Comparison of ENCODE assay signal across 8 mouse cellular contexts in the genomic region with DNA sequence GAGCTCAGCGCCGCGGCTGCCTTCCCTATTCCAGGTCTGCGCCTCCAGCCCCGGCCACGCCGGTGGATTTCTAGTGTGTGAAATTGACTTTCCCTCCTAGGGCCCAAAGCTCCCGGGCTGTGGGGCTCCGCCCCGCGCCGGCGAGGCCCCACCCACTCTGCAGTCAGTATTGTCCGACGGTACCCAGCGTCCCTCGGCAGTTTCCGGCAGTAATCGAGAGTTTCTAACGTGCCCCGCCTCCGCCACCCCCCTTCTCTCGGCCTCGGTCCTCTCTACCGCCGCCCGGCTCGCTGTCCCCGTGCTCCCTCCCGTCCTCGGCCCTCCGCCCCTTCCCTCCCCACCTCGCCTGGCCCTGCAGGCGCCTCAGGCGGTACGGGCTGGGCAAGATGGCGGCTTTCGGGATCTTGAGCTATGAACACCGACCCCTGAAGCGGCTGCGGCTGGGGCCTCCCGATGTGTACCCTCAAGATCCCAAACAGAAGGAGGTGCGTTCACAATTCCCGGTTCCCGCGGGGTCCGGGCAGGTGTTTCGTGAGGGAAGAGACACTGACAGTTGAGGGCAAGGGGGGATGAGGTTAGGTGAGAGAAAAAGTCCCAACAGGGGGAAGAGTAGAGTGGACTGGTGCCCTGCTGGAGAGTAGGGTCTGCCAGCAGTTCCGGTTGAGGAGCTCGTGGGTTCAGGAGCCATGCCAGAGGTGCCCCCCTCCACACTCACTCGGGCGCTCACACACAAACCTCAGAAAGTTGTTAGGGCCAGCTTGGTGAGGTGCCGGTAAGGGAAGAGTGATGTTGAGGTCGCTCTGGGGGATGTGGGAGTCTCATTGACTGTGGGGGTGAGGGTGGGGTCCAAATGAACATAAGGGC. TPM values are rescaled to one million over a fixed set of nuclear protein-coding genes. Genes with fewer than 3 reads are reported as not detected.
DNase-seq lines count a peak whose midpoint lies in the region; ATAC-seq lines count a peak whose summit lies in the region.

A gene (plus strand): TSS at position 156 of the 864 bp plus-strand sequence.

- peak; percentile 97 for ATAC-seq in forebrain, embryonic 11.5 days (replicated peaks; ENCODE audit: low FRiP score)
- ATAC-seq in heart, embryonic 16.5 days (replicated peaks; ENCODE audit: extremely low read depth, insufficient read depth, low FRiP score), result peak; percentile 96
- ATAC-seq in liver, embryonic 15.5 days (ENCODE audit: insufficient read depth), result peak; percentile 99
- peak; percentile 98 for ATAC-seq in neural tube, embryonic 12.5 days (ENCODE audit: low FRiP score, low read depth)

- 0 out of 2 replicates have a peak, but pooled peaks cover 3% of the 10 kb centered on the region for H3K4me1 ChIP-seq in forebrain, embryonic 11.5 days (replicated peaks; ENCODE audit: control insufficient read depth, insufficient read depth, low read length)
- no peaks in the 10 kb centered on the region for H3K4me1 ChIP-seq in heart, embryonic 16.5 days (ENCODE audit: control insufficient read depth, insufficient read depth, low read length)
- H3K4me1 ChIP-seq in liver, embryonic 15.5 days (replicated peaks), result peaks cover 16% of the 10 kb centered on the region
- H3K4me1 ChIP-seq in neural tube, embryonic 12.5 days, result no peaks in the 10 kb centered on the region

- peaks cover 2% of the 10 kb centered on the region; the same call in 1 of the 2 replicates for H3K27me3 ChIP-seq in forebrain, embryonic 11.5 days (ENCODE audit: control insufficient read depth, insufficient read depth, low read length)
- H3K27me3 ChIP-seq in heart, embryonic 16.5 days (ENCODE audit: control insufficient read depth, insufficient read depth, low read length), result no peaks in the 10 kb centered on the region; the same call in 1 of the 2 replicates
- peaks cover 4% of the 10 kb centered on the region; the same call in 1 of the 2 replicates for H3K27me3 ChIP-seq in liver, embryonic 15.5 days
- no peaks in the 10 kb centered on the region for H3K27me3 ChIP-seq in neural tube, embryonic 12.5 days (replicated peaks)

- peak within 1 kb of the TSS; percentile 70 for H3K9ac ChIP-seq in forebrain, embryonic 11.5 days (ENCODE audit: low read length)
- H3K9ac ChIP-seq in heart, embryonic 16.5 days (ENCODE audit: low read length), result peak within 1 kb of the TSS; percentile 85
- peak within 1 kb of the TSS; percentile 81 for H3K9ac ChIP-seq in liver, embryonic 15.5 days
- H3K9ac ChIP-seq in neural tube, embryonic 12.5 days, result peak within 1 kb of the TSS; percentile 57

- H3K4me2 ChIP-seq in forebrain, embryonic 11.5 days (ENCODE audit: low read depth, low read length, severe bottlenecking), result peak within 1 kb of the TSS; percentile 54
- peak within 1 kb of the TSS; percentile 68 for H3K4me2 ChIP-seq in heart, embryonic 16.5 days (ENCODE audit: low read depth, low read length)
- H3K4me2 ChIP-seq in liver, embryonic 15.5 days, result peak within 1 kb of the TSS; percentile 67
- H3K4me2 ChIP-seq in neural tube, embryonic 12.5 days (replicated peaks), result peak within 1 kb of the TSS; percentile 59

- no peaks in the 10 kb centered on the region for H3K9me3 ChIP-seq in forebrain, embryonic 11.5 days (ENCODE audit: control insufficient read depth, low read length)
- H3K9me3 ChIP-seq in heart, embryonic 16.5 days (replicated peaks; ENCODE audit: control insufficient read depth, low read length), result no peaks in the 10 kb centered on the region
- H3K9me3 ChIP-seq in liver, embryonic 15.5 days (replicated peaks), result no peaks in the 10 kb centered on the region
- H3K9me3 ChIP-seq in neural tube, embryonic 12.5 days, result no peaks in the 10 kb centered on the region

- 15% methylated on average over 53 of the region's 54 CpGs for WGBS in forebrain, embryonic 11.5 days
- 18% methylated on average over 51 of the region's 54 CpGs for WGBS in heart, embryonic 16.5 days
- WGBS in liver, embryonic 15.5 days (ENCODE audit: insufficient replicate concordance), result 13% methylated on average over 53 of the region's 54 CpGs
- 18% methylated on average over 54 of the region's 54 CpGs for WGBS in neural tube, embryonic 12.5 days

- DNase-seq in CD8-positive naive resting alpha-beta T cell, adult 2 months (ENCODE audit: low read depth in 2 of 2, low spot score in 2 of 2), result peak; percentile 73 to 77
- DNase-seq in c-Kit-positive CD71-negative TER-119-negative erythroid progenitor cells, embryonic 14.5 days (ENCODE audit: low read depth), result peak; percentile 60
- DNase-seq in forebrain, embryonic 11.5 days (ENCODE audit: low spot score), result peak; percentile 93
- peak; percentile 96 for DNase-seq in kidney, postnatal 36 days
- peak; percentile 57 for DNase-seq in telencephalon, adult 2 months (ENCODE audit: low read depth, low spot score)

- H3K4me3 ChIP-seq in forebrain, embryonic 11.5 days (ENCODE audit: low read depth, low read length), result peak within 1 kb of the TSS; percentile 50
- peak within 1 kb of the TSS; percentile 72 for H3K4me3 ChIP-seq in heart, embryonic 16.5 days (ENCODE audit: low read length)
- H3K4me3 ChIP-seq in liver, embryonic 15.5 days (replicated peaks), result peak within 1 kb of the TSS; percentile 70
- peak within 1 kb of the TSS; percentile 50 for H3K4me3 ChIP-seq in neural tube, embryonic 12.5 days

- H3K27ac ChIP-seq in forebrain, embryonic 11.5 days (ENCODE audit: low read depth, low read length), result no peak within 1 kb of the TSS; the same call in 1 of the 2 replicates
- peak within 1 kb of the TSS; percentile 82 for H3K27ac ChIP-seq in heart, embryonic 16.5 days (ENCODE audit: low read length)
- H3K27ac ChIP-seq in liver, embryonic 15.5 days (replicated peaks), result peak within 1 kb of the TSS; percentile 86
- H3K27ac ChIP-seq in neural tube, embryonic 12.5 days, result no peak within 1 kb of the TSS

- no peaks in the 10 kb centered on the region for H3K36me3 ChIP-seq in forebrain, embryonic 11.5 days (ENCODE audit: control insufficient read depth, insufficient read depth, low read length)
- peaks cover 7% of the 10 kb centered on the region; the same call in 1 of the 2 replicates for H3K36me3 ChIP-seq in heart, embryonic 16.5 days (ENCODE audit: control insufficient read depth, insufficient read depth)
- H3K36me3 ChIP-seq in liver, embryonic 15.5 days (replicated peaks), result peaks cover 34% of the 10 kb centered on the region
- peaks cover 12% of the 10 kb centered on the region for H3K36me3 ChIP-seq in neural tube, embryonic 12.5 days

RNA-seq across cellular contexts. Expression of the gene that starts here (rescaled TPM):
- polyA plus RNA-seq in forebrain, embryonic 11.5 days (2014; fragmentation: Nextera tagmentation; extraction: Ambion mirVana), result 46.5 and 47.6 TPM in 2 replicates
- 18.9 and 25.2 TPM in 2 replicates for polyA plus RNA-seq in heart, embryonic 16.5 days (2015; fragmentation: Nextera tagmentation; extraction: Ambion mirVana)
- 21.4 and 23.1 TPM in 2 replicates for polyA plus RNA-seq in liver, embryonic 15.5 days (2015; fragmentation: Nextera tagmentation; extraction: Ambion mirVana)
- polyA plus RNA-seq in neural tube, embryonic 12.5 days (2016; fragmentation: Nextera tagmentation; extraction: Ambion mirVana), result 29.0 and 40.2 TPM in 2 replicates

Comparison
In these comparisons a context has a peak if more than half of its experiments do, and no peak if none do; other contexts are left out.
1. H3K27ac ChIP-seq: peak in heart, embryonic 16.5 days (single experiment) and liver, embryonic 15.5 days (single experiment); none in forebrain, embryonic 11.5 days (single experiment) and neural tube, embryonic 12.5 days (single experiment).
2. Peak in every context shown above with its lines, with median percentiles within 50 percentile points of each other: DNase-seq, ATAC-seq, H3K4me2 ChIP-seq, H3K4me3 ChIP-seq and H3K9ac ChIP-seq.